Mouse (Mus musculus) midbrain, embryonic 12.5 days (tissue): ENCODE data around the gene Klrb1c. TPM values are rescaled to one million over a fixed set of nuclear protein-coding genes. Genes with fewer than 3 reads are reported as not detected.
A peak's percentile ranks its signal among the peaks of the same experiment; 100 is the strongest.
"Not testable (repeated sequence)": the region's sequence is repeated elsewhere in the genome, so short reads cannot be mapped to it uniquely, and the experiment has no call there.

Source experiments
- ATAC-seq: fragments of 200-750 bp; cut with Nextera tagmentation; 2 replicates; pipeline ENCODE4 v1.8.0; 2017; ENCODE audit warnings: low read depth, moderate TSS enrichment, moderate library complexity; ENCODE audit not compliant: low FRiP score
- H3K27ac ChIP-seq: fragments of 300-500 bp; sonication (generic); replicated peaks from 2 replicates; pipeline ENCODE4 v1.5.1; 2016; ENCODE audit warnings: mild to moderate bottlenecking
- H3K27me3 ChIP-seq: fragments of 300-500 bp; sonication (generic); 2 replicates; pipeline ENCODE4 v1.6.1; 2016; ENCODE audit warnings: mild to moderate bottlenecking
- H3K36me3 ChIP-seq: fragments of 300-500 bp; sonication (generic); 2 replicates; pipeline ENCODE4 v1.6.1; 2016
- H3K4me1 ChIP-seq: fragments of 300-500 bp; sonication (generic); 2 replicates; pipeline ENCODE4 v1.6.1; 2016
- H3K4me2 ChIP-seq: fragments of 300-500 bp; sonication (generic); replicated peaks from 2 replicates; pipeline ENCODE4 v1.6.1; 2016; ENCODE audit warnings: mild to moderate bottlenecking, moderate library complexity
- H3K4me3 ChIP-seq: fragments of 300-500 bp; sonication (generic); 2 replicates; pipeline ENCODE4 v1.5.1; 2016; ENCODE audit warnings: mild to moderate bottlenecking
- H3K9ac ChIP-seq: fragments of 300-500 bp; sonication (generic); replicated peaks from 2 replicates; pipeline ENCODE4 v1.6.1; 2016; ENCODE audit warnings: mild to moderate bottlenecking, moderate library complexity
- H3K9me3 ChIP-seq: fragments of 300-500 bp; sonication (generic); 2 replicates; pipeline ENCODE4 v1.6.1; 2016; ENCODE audit warnings: mild to moderate bottlenecking
- WGBS: fragments of 180-500 bp; shearing (Covaris S2); methylation state at CpG from one replicate; pipeline ENCODE4 v1.1.7; 2016; 5-methylcytosine and 5-hydroxymethylcytosine counted together
- polyA plus RNA-seq: library from polyadenylated mRNA; unstranded; fragments of >200 nt; fragmentation: Nextera tagmentation; extraction: Ambion mirVana; gene quantifications from 2 replicates; pipeline ENCODE4 v1.2.1, GENCODE M21; 2016

Gene Klrb1c
- polyA plus RNA-seq, 1 experiment from 2014 or later = not detected

- not testable (repeated sequence) for ATAC-seq, H3K4me1 ChIP-seq, H3K36me3 ChIP-seq, H3K27me3 ChIP-seq, H3K9me3 ChIP-seq
- Histone ChIP-seq H3K27ac (peak overlapping the region; percentile 83), H3K4me2 (peak overlapping the region; percentile 62), H3K4me3 (peak overlapping the region; percentile 56), H3K9ac (peak overlapping the region; percentile 67)
- WGBS = 75% methylated on average over 9 of the region's 10 CpGs
Measured at GRCm38 (mm10) chr6:128762892-128763670, 25.9 kb downstream of the Klrb1c start.

DNA sequence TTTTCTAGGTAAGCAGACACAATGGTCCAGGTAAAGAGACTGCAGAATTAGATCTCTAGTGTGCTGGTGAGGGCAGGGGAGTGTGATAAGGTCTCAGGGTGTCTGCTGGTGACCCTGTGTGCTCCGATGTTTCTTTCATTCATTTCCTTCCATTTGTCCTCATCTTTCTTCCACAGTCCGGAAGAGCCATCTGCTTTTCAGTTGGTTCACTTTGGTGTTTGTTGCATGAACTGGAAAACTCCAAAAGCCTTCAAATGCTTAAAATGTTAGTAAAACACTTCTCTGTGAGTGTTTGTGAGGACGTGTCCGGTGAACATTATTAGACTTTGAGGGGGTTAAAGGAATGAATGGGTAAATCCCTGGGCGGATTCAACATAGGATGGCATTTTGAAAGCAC is 27.9 kb downstream of the Klrb1c start:
- H3K4me1 ChIP-seq = no peaks in the 10 kb centered on the region
- peak overlapping the region; percentile 60 for H3K4me3 ChIP-seq
- H3K4me2 ChIP-seq = peak overlapping the region; percentile 48
- H3K27ac ChIP-seq = no peak overlapping the region; the same call in 1 of the 2 replicates
- H3K27me3 ChIP-seq = no peaks in the 10 kb centered on the region
- no peaks in the 10 kb centered on the region for H3K9me3 ChIP-seq
- 45% methylated on average over 5 of the region's 5 CpGs for WGBS
- no peaks in the 10 kb centered on the region for H3K36me3 ChIP-seq
- no peak for ATAC-seq
- no peak overlapping the region for H3K9ac ChIP-seq

GRCm38 (mm10) chr6:128760416-128761143 is 28.4 kb downstream of the Klrb1c start:
- H3K36me3 ChIP-seq, H3K27me3 ChIP-seq, H3K4me1 ChIP-seq, H3K9me3 ChIP-seq: not testable (repeated sequence)
- ATAC-seq = peak; percentile 59
- Histone ChIP-seq H3K4me3 (peak overlapping the region; percentile 60), H3K27ac (peak overlapping the region; percentile 75), H3K9ac (peak overlapping the region; percentile 68), H3K4me2 (peak overlapping the region; percentile 48)
- WGBS = under 1% methylated on average over 44 of the region's 44 CpGs

GRCm38 (mm10) chr6:128760016-128760415 is 29.0 kb downstream of the Klrb1c start:
- WGBS = 2% methylated on average over 22 of the region's 22 CpGs
- not testable (repeated sequence) for H3K36me3 ChIP-seq, H3K27me3 ChIP-seq, H3K4me1 ChIP-seq, H3K9me3 ChIP-seq
- peak overlapping the region; percentile 75 for H3K27ac ChIP-seq
- peak; percentile 31 for ATAC-seq
- H3K9ac ChIP-seq = peak overlapping the region; percentile 68
- peak overlapping the region; percentile 37 for H3K4me2 ChIP-seq
- peak overlapping the region; percentile 60 for H3K4me3 ChIP-seq

- no peaks in the 10 kb centered on the region for H3K9me3 ChIP-seq
- no peaks in the 10 kb centered on the region for H3K27me3 ChIP-seq
- H3K27ac ChIP-seq = no peak overlapping the region
- H3K9ac ChIP-seq = no peak overlapping the region
- H3K4me1 ChIP-seq = no peaks in the 10 kb centered on the region
- WGBS = 78% methylated on average over 5 of the region's 5 CpGs
- H3K4me2 ChIP-seq = peak overlapping the region; percentile 37
- no peaks in the 10 kb centered on the region for H3K36me3 ChIP-seq
- no peak for ATAC-seq
- H3K4me3 ChIP-seq = peak overlapping the region; percentile 60; the same call in 1 of the 2 replicates
Measured at GRCm38 (mm10) chr6:128759221-128759950, 29.6 kb downstream of the Klrb1c start.

DNA sequence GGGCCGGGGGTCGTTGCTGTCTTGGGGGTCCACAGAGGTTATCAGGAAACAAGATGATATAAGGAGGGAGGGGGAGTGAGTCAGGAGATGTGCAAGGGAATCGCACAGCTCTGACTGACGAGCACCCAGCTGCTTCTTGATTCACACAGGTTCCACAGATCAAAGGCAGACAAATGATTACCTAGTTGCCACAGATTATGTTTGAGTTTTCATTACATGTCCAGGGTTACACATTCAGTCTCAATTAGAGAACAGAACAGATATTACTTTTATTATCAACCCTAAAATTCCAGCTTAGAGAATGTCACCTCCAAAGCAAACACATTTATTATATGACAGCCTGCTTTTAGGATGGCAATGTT is 33.6 kb downstream of the Klrb1c start:
- H3K36me3 ChIP-seq, H3K4me2 ChIP-seq, ATAC-seq, H3K9me3 ChIP-seq, H3K4me3 ChIP-seq, H3K9ac ChIP-seq, H3K27ac ChIP-seq, H3K4me1 ChIP-seq, H3K27me3 ChIP-seq: not testable (repeated sequence)
- WGBS = 72% methylated on average over 4 of the region's 4 CpGs

GRCm38 (mm10) chr6:128754748-128755401 is 34.1 kb downstream of the Klrb1c start:
- H3K4me2 ChIP-seq, H3K27me3 ChIP-seq, H3K4me1 ChIP-seq, H3K9me3 ChIP-seq, H3K9ac ChIP-seq, ATAC-seq, H3K36me3 ChIP-seq, H3K4me3 ChIP-seq, H3K27ac ChIP-seq: not testable (repeated sequence)
- WGBS = 84% methylated on average over 12 of the region's 12 CpGs

GRCm38 (mm10) chr6:128754265-128754664 is 34.8 kb downstream of the Klrb1c start:
- peak; percentile 59 for ATAC-seq
- H3K36me3 ChIP-seq, H3K27me3 ChIP-seq, H3K4me3 ChIP-seq, H3K9ac ChIP-seq, H3K4me1 ChIP-seq, H3K27ac ChIP-seq, H3K9me3 ChIP-seq: not testable (repeated sequence)
- WGBS = 39% methylated on average over 10 of the region's 10 CpGs
- H3K4me2 ChIP-seq = peak overlapping the region; percentile 13; the same call in 1 of the 2 replicates

DNA sequence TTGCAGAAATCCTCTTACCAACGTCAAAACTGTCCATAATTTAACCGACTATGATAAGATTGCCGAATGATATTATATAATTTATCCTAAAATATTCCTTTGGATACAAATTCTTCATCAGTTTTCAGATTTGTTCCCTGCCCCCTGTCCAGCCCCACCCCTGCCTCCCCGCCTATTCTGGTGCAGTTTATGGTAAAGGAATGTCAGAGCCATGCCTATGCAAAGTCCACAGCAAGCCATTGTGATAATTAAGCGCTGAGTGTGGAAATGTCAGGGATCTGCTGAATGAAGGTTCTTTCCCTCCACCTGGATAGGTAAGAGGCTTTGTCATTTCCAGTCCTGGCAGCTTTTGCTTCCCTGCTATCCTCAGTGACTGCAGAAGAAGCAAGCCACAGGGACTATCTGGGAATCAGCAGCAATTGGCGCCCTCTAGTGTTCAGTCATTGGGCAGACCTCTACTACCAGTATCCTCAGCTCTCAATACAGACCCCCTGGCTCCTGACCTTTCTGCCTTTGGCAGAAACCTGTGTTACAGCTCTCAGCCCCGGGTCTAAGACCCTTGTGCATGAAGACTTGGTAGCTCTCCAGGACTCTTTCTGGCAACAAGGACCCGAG is 35.3 kb downstream of the Klrb1c start:
- H3K4me1 ChIP-seq, H3K9me3 ChIP-seq, H3K27me3 ChIP-seq, H3K9ac ChIP-seq, H3K4me3 ChIP-seq, H3K36me3 ChIP-seq, H3K27ac ChIP-seq: not testable (repeated sequence)
- ATAC-seq = peak; percentile 92
- WGBS = 40% methylated on average over 8 of the region's 8 CpGs
- peak overlapping the region; percentile 13; the same call in 1 of the 2 replicates for H3K4me2 ChIP-seq

GRCm38 (mm10) chr6:128747006-128747405 is 42.0 kb downstream of the Klrb1c start:
- H3K4me2 ChIP-seq, H3K27ac ChIP-seq, ATAC-seq, H3K4me1 ChIP-seq, H3K9me3 ChIP-seq, H3K36me3 ChIP-seq, H3K4me3 ChIP-seq, H3K27me3 ChIP-seq, H3K9ac ChIP-seq: not testable (repeated sequence)
- 78% methylated on average over 6 of the region's 6 CpGs for WGBS

DNA sequence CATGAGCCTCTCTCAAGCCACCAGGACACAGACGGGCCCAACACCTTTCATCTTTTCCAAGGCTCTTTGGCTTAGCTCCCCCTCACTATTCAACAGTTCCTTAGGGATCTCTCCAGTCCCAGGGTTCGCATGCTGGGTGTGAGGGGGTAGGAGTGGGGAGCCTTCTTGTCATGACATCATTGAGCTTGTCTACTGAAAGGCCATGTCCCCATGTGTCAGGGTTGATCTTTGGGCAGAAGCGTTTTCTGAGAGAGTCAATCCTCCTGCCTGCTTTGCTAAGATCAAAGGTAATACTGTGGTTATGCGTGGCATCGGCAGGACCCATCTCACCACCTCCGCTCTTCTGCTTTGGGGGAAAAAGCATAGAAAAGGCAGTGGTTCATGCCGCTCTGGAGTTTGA is 51.6 kb downstream of the Klrb1c start:
- WGBS = 83% methylated on average over 7 of the region's 7 CpGs

More for the DNA sequence above, 51.6 kb downstream of the Klrb1c start:
- ATAC-seq = no peak
- no peak overlapping the region for H3K4me2 ChIP-seq
- no peaks in the 10 kb centered on the region for H3K36me3 ChIP-seq
- H3K4me3 ChIP-seq = no peak overlapping the region
- no peak overlapping the region for H3K27ac ChIP-seq
- H3K9me3 ChIP-seq = no peaks in the 10 kb centered on the region
- no peak overlapping the region for H3K9ac ChIP-seq
- no peaks in the 10 kb centered on the region for H3K4me1 ChIP-seq
- H3K27me3 ChIP-seq = no peaks in the 10 kb centered on the region
